Mouse (Mus musculus): ENCODE data around the gene Gm28047.
"Not testable (repeated sequence)": the region's sequence is repeated elsewhere in the genome, so short reads cannot be mapped to it uniquely, and the experiment has no call there.

The Gm28047 gene

GRCm38 (mm10) chr15:102624970-102625686, at the start of gene Gm28047, which contains the start of gene Atf7:
Gene Gm28047, minus strand, starts transcription at chr15:102625067.
Gene Atf7, minus strand, starts transcription at chr15:102625464.
- peak; percentile 88 for DNase-seq (ENCODE audit: extremely low spot score, low read depth, low spot score)

- no peak for DNase-seq (ENCODE audit: extremely low spot score, low read depth, low spot score)
These were observed 48.7 kb upstream of the Gm28047 start for GRCm38 (mm10) chr15:102673548-102673947.

GRCm38 (mm10) chr15:102672215-102673071, 47.6 kb upstream of the Gm28047 start, which contains the start of gene Atp5g2:
Gene Atp5g2, minus strand, starts transcription at chr15:102672352.
- no peak for DNase-seq (ENCODE audit: extremely low spot score, low read depth, low spot score)

- no peak for DNase-seq (ENCODE audit: extremely low spot score, low read depth, low spot score)
These were observed 46.9 kb upstream of the Gm28047 start for GRCm38 (mm10) chr15:102671721-102672214.

GRCm38 (mm10) chr15:102670767-102671575, 46.1 kb upstream of the Gm28047 start:
- DNase-seq (ENCODE audit: extremely low spot score, low read depth, low spot score), result peak; percentile 97

GRCm38 (mm10) chr15:102670281-102670680, 45.4 kb upstream of the Gm28047 start:
- no peak for DNase-seq (ENCODE audit: extremely low spot score, low read depth, low spot score)

- no peak for DNase-seq (ENCODE audit: extremely low spot score, low read depth, low spot score)
These were observed 44.7 kb upstream of the Gm28047 start for GRCm38 (mm10) chr15:102669571-102669970.

- no peak for DNase-seq (ENCODE audit: extremely low spot score, low read depth, low spot score)
These were observed 40.6 kb upstream of the Gm28047 start for GRCm38 (mm10) chr15:102665494-102665893.

GRCm38 (mm10) chr15:102663825-102664224, 39.0 kb upstream of the Gm28047 start:
- no peak for DNase-seq (ENCODE audit: extremely low spot score, low read depth, low spot score)

GRCm38 (mm10) chr15:102662601-102663000, 37.7 kb upstream of the Gm28047 start:
- not testable (repeated sequence) for DNase-seq (ENCODE audit: extremely low spot score, low read depth, low spot score)

GRCm38 (mm10) chr15:102657926-102658381, 33.1 kb upstream of the Gm28047 start:
- DNase-seq (ENCODE audit: extremely low spot score, low read depth, low spot score), result no peak

- no peak for DNase-seq (ENCODE audit: extremely low spot score, low read depth, low spot score)
These were observed 31.8 kb upstream of the Gm28047 start for GRCm38 (mm10) chr15:102656658-102657057.

- DNase-seq (ENCODE audit: extremely low spot score, low read depth, low spot score), result not testable (repeated sequence)
These were observed 27.2 kb upstream of the Gm28047 start for GRCm38 (mm10) chr15:102651928-102652660.

- no peak for DNase-seq (ENCODE audit: extremely low spot score, low read depth, low spot score)
These were observed 26.2 kb upstream of the Gm28047 start for GRCm38 (mm10) chr15:102651107-102651506.

- no peak for DNase-seq (ENCODE audit: extremely low spot score, low read depth, low spot score)
These were observed 10.9 kb upstream of the Gm28047 start for GRCm38 (mm10) chr15:102635817-102636216.

GRCm38 (mm10) chr15:102634684-102635083, 9.8 kb upstream of the Gm28047 start:
- DNase-seq (ENCODE audit: extremely low spot score, low read depth, low spot score), result no peak

- DNase-seq (ENCODE audit: extremely low spot score, low read depth, low spot score), result no peak
These were observed 804 bp upstream of the Gm28047 start for GRCm38 (mm10) chr15:102625687-102626055.

- DNase-seq (ENCODE audit: extremely low spot score, low read depth, low spot score), result no peak
These were observed 437 bp downstream of the Gm28047 start for GRCm38 (mm10) chr15:102624291-102624969.

GRCm38 (mm10) chr15:102623121-102623520, 1.7 kb downstream of the Gm28047 start:
- DNase-seq (ENCODE audit: extremely low spot score, low read depth, low spot score), result no peak

Data from hindlimb bud, embryonic 11.5 days (tissue).